Mouse (Mus musculus) cerebral cortex, adult 2 months (tissue): ENCODE data around the gene Tagln2.

Experiments used
- WGBS: fragments of 180-500 bp; shearing (Covaris S2); methylation state at CpG from one replicate; pipeline ENCODE4 v1.1.7; 2018; 5-methylcytosine and 5-hydroxymethylcytosine counted together

Gene Tagln2

DNA sequence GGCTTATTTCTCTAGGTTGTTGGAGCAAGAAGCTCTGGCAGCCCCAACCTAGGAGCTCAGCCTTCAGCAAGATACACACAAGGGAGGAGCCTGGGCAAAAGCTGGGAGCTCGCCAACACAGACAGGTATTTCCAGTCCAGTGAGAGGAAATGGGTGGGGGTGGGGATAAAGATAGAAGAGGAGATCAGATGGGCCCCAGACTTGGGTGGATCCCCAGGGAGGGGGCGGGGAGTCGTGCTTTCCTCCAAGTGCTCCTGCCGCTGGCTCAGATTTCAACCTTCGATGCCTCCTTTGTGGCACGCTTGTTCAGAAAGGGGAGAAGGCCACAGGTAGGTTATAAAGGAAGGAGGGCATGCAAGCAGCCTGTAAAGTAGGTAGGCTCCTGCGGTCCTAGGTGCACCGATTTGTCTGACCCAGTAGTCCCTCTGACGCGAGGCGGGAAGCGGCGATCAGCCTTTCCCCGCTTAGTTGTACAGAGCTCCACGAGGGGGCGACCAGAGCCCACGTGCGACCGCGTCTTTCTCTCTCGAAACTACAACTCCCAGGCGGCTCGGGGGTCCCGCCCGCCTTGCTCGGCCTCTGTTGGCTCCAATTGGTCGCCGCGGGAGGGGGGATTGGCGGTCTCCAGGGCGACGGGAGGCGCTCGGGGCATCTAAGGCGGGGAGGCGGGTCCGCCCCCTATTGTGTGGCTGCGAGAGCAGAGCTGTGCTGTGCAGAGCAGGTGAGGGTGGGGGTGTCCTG, 18.1 kb upstream of the Tagln2 start, which contains the start of gene Igsf9:
TSS of gene Igsf9 (plus strand) at position 249 of the 741 bp plus-strand sequence.
- under 1% methylated on average over 38 of the region's 38 CpGs for WGBS

DNA sequence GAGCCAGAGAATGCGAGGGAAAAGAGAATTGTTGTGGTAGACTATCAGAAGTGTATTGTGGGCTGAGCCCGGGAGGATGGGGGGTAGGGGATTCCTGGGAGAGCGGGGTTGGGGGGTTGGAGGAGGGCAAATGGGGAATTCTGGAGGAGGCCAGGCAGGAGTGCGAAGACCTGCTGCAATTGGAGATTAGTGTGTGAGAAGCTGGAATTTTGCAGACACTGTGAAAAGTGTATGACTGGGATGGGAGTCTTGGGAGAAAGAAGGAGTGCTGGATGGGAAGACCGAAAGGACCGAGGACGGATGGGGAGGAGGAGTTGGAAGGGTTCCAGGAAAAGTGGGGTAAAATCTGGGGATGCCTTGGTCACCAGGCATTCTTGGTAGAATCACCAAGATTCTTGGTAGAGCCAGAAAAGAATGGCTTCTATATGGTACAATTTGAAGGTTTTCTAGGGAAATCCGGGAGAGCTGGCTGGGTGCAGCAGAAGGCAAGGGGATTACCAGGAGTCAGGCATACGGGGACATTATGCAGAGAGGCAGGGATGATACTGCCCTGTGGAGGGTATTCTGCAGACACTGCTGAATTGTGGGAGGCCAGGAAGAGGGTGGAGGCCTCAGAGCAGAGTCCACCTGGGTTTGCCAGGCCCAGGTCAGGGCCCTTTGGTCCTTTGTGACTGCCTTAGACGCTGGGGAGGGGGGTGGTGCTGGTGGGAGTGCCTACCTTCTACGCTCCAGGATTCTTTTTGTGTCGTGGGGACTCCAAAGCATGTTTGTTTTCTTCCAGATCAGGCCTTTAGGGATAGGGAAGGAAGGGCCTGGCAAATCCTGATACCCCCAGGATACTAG, 17.1 kb upstream of the Tagln2 start:
- WGBS: 22% methylated on average over 12 of the region's 12 CpGs

DNA sequence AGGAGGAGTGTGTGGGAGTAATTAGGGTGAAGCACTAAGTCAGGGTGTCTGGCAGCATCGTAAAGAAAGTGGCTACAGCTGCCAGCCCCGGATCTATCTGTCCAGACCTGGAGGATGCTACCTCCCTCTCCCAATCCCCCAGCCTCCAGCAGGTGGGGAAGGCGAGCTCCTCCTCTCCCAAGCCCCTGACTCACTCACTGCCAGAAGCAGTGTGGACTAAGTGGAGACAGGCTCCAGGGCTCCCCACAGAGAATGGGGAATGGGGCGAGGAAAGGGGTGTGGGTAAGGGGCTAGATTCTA, 16.5 kb upstream of the Tagln2 start:
- WGBS: 58% methylated on average over 4 of the region's 4 CpGs

DNA sequence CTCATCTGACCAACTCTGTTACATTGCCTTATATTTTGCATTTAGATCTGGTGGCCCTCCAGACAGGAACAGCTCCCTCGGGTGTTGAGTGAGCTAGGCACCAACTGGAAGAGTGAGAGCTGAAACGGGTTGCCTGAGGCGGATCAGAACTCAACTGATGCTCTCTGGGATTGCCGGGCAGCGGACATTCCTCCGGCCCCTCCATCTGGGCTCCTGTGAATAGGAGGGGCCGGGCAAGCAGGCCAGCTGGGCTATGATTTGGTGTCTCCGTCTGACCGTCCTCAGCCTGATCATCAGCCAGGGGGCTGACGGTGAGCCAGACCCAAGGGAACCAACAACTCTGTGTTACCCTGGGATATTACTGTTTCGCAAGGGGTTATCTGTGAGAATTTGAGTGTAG, 15.6 kb upstream of the Tagln2 start:
- 72% methylated on average over 11 of the region's 11 CpGs for WGBS

DNA sequence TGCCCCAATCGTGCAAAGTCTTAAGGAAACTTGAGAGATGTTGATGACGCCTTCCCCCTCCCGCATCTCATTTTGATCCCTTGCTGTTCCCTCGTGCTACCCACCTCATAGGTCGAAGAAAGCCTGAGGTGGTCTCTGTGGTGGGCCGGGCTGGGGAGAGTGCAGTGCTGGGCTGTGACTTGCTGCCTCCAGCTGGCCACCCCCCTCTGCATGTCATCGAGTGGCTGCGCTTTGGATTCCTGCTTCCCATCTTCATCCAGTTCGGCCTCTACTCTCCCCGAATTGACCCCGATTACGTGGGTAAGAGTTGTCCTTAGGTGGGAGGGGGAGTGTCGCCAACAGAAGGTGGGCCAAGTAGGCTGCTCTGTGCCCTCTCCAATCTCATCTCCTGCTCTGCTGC, 15.2 kb upstream of the Tagln2 start:
- 69% methylated on average over 13 of the region's 13 CpGs for WGBS

DNA sequence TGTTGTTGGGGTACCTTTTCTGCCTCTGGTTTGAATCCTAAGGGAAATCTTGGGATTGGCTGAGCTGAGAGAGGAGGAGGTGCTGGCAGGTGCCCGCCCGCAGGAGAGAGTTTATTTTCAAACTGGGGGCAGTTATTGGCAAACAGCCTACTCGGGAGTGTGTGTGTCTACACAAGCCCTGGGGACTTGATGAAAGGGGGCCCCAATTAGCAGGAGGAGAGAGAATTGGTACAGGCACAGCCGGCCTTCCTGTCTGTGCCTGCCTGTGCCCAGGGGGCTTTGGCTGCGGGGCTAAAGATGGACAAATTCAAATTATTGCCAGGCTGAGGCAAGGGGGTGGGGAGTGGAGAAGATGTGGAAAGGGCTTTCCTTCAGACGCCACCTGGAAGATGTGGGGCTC, 14.0 kb upstream of the Tagln2 start:
- whole genome bisulfite sequencing: 50% methylated on average over 6 of the region's 6 CpGs

DNA sequence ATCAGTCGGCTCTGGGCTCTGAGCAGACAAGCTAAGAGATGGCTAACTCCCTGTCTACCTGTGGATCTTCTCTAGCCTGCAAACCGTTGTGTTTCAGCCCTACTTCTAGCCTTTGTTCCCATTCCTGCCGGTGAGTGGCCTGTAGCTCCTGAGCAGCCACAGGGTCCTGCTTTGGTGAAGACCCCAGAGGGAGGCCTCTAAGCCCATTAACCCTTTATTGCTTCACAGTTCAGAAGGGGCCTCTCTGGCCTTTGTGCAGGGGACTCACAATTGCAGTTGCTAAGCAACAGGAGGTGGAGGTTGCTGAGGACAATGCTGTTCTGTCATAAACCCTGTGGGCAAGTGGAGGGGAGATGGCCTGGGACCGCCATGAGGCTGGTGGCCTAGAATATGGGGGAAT, 13.6 kb upstream of the Tagln2 start:
- 46% methylated on average over 4 of the region's 4 CpGs for WGBS

DNA sequence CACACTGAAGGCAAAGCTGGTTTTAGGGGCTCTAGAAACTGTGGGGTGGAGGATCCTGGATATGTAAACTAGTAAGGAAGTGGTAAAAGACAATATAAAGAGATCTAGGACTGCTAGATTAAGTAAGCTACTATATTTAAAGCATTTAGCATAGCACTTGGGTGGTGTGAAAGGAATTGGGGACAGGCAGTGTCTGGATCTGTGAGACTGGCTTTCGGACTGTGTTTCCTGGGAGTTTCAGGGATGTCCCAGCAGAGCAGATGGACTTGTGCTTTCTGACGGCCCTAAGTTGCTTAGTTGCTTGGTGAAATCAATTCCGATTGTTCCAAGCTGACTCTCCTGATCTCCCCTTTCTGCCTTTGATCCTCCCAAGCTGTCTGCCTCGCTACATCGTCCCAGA, 13.2 kb upstream of the Tagln2 start:
- WGBS: 68% methylated on average over 5 of the region's 5 CpGs

DNA sequence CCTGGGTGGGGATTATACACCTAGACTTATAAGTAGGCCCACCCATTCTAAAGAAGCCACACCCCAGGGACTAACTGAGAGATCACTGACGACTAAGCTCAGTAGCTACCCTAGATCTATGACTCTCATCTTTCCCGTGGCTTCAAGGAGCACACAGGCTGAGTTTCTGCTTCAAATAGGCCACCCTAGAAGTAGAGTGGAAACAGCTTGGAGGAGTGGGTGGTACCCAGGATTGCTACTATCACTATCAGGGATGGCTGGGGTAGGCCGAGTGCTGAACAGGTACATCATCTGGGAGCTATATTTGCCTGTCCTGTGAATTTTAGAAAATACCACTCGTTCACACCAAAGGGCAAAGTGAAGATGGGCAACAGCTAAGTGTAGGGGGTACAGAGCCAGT, 12.0 kb upstream of the Tagln2 start:
- 63% methylated on average over 4 of the region's 4 CpGs for WGBS

DNA sequence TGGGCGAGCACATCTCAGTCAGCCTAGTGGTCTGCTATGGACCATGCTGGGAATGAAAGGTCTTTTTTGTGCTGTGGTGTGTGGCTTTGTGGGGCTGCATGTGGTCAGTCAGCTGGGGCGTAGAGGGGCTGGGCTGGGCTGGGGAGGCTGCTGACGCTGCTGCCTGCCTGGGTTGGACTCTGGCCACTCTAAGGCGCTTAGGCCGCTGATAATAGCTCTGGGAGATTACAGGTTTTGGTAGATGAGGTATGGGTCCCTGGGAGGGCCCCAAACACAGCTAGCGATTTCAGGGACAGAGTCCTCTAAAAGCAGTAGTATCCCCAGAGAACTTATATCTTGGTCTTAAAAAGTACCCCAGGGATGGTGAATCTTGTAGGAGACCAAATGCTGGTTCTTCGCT, 11.0 kb upstream of the Tagln2 start:
- WGBS: 92% methylated on average over 7 of the region's 7 CpGs

DNA sequence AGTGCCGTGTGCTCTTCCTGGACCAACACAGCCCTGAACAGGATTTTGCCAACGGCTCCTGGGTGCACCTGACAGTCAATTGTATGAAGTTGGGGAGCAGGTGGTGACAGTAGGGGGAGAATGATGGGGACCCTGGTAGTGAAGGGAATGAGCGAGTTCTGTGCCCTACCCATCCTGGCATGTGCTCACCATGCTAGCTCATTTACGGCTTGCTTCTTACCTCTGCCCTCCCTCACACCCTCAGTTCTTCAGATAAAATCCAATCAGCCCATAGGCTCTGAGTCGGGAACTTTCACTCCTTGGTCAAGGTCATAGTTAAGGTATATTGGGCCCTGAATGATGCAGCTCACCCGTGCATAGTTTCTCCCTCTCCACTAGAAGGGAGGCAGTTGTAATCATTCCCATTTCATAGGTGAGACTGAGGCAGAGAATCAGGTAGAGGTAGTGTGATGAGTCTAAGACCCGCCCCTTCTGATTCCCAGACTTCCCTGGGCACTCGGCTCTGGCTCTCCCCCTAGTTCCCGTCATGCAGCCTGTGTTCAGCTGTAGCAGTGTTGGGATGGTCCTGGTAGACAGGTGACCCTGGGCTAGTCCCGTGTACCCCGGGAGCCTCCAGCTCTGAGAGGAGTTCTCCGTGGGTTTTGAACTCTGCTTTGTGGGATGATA, 10.1 kb upstream of the Tagln2 start:
- WGBS: 58% methylated on average over 12 of the region's 12 CpGs

DNA sequence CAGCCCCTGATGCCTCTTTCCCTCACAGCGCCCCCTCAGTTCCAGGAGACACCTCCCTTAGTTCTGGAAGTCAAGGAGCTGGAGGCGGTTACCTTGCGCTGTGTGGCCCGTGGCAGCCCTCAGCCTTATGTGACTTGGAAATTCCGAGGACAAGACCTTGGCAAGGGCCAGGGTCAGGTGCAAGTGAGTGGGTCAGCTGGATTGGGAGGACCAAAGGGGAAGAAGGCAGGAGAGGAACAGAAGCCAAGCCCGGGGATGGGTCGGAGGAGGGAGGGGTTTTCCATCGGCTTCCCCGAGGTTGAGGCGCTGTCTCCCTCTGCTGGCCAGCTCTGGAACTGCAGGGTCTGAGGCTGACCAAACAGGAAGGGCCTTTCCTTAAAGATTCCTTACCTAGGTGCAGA, 9.6 kb upstream of the Tagln2 start:
- WGBS: 2% methylated on average over 10 of the region's 10 CpGs

DNA sequence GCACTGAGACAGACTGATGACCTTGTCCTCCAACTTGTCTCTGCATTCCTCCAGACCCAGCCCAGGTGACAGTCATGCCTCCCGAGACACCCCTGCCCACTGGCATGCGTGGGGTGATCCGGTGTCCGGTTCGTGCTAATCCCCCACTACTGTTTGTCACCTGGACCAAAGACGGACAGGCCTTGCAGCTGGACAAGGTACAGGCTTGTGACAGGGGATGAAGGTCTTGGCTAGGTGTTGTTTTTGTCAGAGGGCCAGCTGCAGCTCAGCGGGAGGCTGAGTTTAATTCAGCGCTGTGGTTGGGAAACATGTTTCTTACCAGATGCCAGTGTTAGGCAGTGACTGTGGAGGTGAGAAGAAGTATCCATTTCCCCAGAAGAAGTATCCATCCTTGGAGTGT, 7.8 kb upstream of the Tagln2 start:
- WGBS: 81% methylated on average over 8 of the region's 8 CpGs

DNA sequence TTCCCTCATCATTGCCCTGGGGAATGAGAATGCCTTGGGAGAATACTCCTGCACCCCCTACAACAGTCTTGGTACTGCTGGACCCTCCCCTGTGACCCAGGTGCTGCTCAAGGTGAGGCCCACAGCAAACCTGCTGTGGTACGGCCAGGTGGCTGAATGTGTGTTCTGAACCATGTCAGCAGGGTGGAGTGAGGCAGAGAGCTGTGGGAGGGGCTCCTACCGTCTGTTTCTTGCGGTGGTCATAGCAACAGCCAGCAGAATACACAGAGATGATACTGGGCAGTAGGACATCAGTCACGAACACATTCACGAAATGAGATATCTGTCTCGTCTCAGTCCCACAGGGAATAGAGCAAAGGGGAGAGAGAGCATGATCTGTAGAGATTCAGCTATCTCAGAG, 6.3 kb upstream of the Tagln2 start:
- WGBS: 68% methylated on average over 6 of the region's 6 CpGs

DNA sequence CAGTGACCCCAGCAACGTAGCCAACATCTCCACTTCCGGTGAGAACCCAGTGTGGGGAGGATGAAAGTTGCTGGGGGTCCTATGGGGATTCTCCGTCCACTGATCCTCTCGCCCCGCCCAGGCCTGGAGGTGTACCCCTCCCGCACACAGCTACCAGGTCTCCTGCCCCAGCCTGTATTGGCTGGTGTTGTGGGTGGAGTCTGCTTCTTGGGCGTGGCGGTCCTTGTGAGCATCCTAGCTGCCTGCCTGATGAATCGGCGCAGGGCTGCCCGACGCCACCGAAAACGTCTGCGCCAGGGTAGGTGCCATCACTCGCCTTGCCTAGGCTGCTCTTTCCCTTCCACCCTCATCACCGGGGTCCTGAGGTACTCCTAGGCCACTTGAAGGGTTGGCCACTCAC, 3.8 kb upstream of the Tagln2 start:
- 86% methylated on average over 17 of the region's 17 CpGs for WGBS

DNA sequence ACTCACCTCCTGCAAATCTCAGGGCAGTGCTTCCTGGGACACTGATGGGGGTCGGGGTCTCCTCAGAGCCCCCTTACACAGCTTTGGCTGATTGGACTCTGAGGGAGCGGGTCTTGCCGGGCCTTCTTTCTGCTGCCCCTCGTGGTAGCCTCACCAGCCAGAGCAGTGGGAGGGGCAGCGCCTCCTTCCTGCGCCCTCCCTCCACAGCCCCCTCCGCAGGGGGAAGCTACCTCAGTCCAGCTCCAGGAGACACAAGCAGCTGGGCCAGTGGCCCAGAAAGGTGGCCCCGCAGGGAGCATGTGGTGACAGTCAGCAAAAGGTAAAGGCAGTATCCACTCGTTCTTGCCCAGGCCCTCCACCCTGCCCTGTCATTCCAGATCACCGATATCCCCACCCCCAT, 2.4 kb upstream of the Tagln2 start:
- WGBS: 89% methylated on average over 10 of the region's 10 CpGs

DNA sequence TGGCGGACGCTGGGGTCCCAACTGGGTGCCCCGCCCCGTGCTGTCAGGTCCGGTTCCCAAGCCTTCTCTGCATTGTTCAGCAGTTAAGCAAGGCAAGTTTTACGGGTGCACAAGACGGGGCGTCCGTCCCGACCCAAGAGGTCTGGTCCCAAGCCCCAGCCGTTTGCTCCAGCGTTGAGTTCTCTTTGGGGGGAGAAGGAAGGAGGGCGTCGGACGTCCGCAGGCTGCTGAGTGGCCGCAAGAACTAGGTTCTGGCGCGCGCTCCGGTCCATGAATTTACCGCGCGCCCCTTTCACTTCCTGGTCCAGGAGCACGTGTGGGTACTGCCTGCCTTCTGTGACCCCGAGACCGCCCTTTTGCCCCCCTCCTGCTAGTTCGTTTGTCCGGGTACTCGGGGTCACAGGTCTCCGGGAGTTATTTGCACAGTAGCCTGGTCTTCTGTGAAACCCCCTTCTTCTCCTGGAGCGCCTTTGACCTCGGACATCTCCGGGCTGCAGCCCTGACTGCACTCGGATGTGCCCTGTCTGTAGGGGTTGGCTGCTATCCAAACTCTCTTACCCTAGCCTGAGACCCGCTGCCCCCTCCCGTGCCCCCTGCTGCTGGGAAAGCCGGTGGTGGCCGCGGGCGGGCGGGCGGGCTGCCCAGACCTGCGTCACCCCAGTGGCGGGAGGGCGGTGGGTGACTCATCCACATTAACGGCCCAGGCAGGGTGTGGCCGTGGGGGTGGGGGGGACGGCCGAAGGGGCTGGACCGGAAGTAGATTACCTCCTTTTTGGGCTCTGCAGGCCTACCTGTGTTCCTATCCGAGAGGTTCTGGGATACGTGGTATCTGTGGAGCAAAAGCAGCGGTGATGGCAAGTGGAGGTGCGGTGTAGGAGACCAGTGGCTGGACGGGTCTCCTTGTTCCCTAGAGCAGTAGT, 864 bp downstream of the Tagln2 start:
- 5% methylated on average over 56 of the region's 56 CpGs for WGBS

DNA sequence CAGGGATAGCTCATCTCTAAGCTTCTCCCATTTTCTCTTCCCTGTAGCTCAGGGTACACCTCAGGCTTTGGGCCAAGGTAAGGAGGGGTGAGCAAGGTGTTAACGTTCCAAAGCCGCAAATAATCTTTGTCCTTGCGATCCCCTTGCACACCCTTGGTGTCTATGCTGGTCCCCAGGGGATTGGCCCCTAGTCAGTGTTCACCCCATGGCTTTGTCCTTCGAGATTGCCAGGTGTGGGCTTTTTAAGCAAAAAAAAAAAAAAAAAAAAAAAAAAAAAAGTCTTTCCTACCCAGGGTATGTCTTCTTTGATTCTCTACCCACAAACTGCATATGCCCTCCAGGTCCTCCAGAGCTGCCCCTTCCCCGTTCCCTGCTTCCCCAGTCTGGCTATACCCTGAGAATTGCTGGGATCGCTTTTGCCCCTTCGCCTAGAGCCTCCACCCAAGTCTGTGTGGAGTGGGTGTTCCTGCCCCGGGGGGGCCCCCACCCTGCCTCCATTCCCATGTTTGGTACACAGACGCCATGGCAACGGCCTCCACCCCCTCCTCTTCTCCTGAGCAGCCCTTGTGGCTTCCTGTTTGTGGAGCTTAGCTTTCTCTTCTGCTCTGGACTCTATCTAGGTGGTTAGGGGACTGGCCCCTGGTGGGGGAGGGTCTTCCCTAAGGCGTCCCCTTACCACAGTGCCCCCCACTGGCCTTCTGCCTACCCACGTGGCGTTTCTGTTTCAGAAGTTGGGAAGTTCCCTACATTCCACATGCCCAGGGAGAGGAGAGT, 1.7 kb downstream of the Tagln2 start:
- WGBS: 40% methylated on average over 13 of the region's 13 CpGs

DNA sequence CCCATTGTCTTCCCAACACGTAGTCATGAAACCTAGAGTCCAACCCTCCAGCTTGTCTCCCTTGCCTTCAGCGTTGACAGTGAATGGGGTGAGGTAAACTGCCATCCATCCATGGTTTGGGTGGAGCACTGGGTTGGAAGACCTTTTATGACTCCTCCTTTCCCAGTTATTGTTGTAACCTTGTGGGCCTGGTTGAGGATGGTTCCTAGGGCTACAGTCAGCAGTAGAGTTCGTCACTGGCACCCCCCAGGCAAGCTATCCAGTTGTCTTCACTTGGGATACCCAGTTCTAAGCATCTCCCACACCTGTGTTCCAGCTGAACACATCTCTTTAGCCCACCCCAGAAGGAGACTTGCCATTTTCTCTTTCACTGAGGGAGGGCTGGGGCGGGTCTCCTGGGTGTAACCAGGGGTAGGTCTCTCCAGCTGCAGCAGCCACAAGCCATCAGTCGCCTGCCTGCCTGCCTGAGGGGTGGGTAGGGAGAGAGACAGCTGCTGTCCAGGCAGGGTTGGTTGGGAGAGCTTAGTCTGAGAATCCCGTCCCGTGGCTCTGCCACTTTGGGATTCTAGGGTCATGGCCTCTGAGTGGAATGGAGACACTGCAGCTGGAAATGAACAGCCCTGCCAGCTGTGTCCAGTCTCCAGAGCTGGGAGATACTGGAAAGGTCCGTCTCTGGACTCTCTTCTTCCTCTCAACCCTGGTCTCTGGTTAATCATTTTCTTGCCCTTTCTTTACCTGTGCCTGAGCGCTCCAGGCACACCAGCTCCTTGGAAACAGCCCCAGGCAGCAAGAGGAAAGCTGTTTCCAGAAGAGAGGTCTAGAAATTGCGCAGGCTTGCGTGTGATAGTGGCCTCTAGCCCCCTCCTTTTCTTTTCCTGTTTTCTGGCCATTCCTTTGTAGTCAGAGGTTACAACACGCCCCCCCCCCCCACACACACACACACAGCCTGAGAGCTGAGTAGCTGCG, 2.6 kb downstream of the Tagln2 start:
- 56% methylated on average over 13 of the region's 13 CpGs for WGBS
